Mouse (Mus musculus) c-Kit-positive CD71-positive TER-119-positive erythroid progenitor cells, embryonic 14.5 days (primary cell): ENCODE data around the gene Nkpd1.

Experiments used
- DNase-seq: peaks from one replicate; pipeline ENCODE4 v3.0.0-alpha.2; 2013; ENCODE audit warnings: low spot score

The Nkpd1 gene

DNA sequence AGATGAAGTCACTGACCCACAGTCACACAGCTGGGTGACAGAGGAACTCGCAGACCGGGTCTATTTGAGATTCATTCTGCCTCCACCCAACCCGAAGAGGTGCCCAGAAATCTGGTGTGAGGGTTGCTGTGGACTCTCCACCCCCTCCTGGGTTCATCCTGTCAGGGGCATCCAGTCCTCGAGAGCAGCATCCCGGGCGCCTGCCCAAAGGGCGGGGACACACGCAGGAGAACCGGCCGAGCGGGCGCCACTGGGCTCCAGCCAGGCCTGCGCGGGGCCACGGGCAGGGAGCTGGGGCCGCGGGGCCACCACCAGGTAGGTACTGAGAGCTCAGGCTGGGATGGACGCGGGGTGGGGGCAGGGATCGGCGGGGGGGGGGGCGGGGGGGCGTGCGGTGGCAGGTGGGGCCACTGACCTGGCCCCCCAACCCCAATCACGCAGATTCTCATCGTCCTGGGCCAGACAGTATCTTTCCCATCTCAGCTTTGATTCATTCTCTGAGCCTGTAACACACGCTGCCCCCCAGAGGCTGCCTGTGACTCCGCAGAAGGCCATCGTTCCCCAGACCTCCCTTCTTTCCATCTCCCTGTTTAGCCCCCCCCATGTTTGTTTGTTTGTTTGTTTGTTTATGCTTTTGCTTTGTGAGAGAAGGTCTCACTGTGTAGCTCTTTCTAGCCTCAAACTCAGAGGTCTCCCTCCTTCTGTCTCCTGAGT, at the start of gene Nkpd1:
Gene Nkpd1 (plus strand): TSS at position 187 of the 714 bp plus-strand sequence.
- no peak for DNase-seq

DNA sequence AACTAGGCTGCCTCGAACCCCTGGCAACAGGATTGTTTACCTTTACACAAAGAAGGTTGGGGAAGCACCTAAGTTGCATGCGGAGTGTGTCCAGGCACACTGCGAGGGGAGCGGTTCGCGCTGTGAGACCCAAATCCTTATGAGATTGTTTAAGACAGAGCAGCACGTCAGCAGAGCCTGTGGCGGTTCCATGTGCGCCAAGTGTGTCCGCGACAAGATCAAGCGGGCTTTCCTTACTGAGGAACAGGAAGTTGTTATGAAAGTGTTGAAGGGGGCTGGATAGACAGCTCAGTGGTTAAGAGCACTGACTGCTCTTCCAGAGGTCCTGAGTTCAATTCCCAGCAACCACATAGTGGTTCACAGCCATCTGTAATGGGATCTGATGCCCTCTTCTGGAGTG, 49.4 kb upstream of the Nkpd1 start:
- no peak for DNase-seq

DNA sequence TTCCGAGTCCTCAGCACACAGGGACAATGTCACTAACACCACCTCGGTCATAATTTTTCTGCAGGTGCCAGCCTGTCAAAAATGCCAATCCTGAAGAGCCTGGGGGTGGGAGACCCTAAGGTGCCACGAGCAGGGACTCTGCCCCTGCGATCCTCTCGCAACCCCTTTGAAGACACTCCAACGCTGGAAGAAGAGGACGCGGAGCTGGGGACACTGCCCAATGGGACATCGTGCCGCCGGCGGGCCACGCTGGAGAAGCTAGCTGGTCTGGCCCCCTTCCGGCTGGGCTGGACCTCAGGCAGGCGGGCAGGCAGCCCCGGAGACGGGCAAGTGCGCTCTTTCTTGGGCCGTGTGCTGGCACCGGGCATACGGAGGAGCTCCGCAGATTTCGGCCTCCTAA, 48.2 kb upstream of the Nkpd1 start:
- no peak for DNase-seq

DNA sequence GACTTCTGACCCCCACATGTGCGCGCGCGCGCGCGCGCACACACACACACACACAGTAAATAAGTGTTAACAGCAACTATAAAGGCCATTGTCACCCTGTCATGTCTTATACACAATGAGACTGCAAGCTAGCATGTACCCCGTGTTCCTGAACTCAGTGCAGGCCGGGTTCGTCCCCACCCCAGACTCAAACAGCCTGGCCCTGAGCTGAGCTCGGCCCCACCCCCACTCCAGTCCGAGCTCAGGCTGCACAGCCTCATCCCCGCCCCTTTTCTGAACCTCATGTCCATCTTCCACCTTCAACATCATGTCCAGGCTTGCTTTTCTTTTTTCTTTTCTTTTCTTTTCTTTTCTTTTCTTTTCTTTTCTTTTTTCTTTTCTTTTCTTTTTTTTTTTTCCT, 47.3 kb upstream of the Nkpd1 start:
- no peak for DNase-seq

DNA sequence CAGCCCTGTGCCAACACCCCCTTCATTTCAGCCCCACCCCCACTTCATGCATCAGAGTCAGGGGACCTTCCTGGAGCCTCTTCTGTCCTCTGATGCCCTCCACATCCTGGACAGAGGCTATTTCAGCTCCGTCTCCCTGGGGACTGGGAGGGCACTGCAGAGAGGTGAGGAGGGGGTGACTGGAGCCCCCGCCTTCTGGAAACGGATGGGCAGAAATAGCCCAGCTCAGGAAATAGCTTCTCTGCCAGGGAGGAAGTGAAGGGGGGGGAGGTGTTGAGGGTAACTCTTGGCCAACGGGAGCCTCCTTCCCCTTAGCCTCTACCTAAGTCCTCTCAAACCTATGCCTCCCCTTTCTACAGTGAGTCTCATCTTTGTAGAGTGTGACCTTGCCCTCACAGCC, 45.2 kb upstream of the Nkpd1 start:
- DNase-seq, result no peak

DNA sequence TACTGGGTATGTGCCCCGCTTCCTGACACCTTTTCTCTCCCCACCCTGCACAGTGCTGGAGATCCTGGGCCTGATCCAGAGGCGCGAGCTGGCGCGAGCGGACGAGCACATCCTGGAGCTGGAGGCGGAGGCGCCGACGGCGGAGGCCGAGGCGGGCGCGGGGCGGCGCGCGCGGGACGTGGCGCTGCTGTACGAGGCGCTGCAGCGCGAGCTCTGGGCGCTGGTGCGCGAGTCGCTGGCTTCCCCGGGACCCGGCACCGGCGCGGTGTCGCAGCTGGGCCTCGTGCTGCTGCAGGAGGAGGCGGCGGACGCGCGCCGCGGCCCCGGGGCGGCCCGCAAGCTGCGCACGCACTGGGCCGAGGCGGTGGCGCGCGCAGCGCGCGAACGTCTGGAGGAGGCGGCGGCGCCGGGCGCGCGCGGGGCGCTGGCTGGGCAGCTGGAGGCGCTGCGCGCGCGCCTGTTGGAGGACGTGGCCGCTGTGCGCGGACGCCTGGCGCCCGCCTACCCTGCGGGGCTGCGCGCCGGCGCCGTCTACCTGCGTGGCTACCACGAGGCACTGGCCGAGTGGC, 43.7 kb upstream of the Nkpd1 start:
- DNase-seq, result no peak

DNA sequence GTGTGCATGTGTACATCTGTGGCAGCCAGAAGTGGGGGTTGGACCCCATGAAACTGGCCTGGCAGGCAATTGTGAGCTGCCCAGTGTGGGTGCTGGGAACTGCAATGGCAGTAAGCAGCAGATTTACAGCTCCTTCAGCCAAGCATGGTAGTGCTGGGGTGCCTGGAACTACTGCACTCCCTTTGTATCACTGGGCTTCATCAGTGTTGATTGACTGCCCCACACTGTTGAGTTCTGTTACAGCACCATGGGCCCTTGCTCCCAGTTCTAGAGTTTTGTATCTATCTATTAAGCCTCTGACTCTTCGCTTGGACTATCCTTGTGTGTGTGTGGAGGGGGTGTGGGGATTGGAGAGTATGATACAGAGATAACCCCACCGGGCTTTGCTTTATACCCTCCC, 40.6 kb upstream of the Nkpd1 start:
- DNase-seq, result no peak

DNA sequence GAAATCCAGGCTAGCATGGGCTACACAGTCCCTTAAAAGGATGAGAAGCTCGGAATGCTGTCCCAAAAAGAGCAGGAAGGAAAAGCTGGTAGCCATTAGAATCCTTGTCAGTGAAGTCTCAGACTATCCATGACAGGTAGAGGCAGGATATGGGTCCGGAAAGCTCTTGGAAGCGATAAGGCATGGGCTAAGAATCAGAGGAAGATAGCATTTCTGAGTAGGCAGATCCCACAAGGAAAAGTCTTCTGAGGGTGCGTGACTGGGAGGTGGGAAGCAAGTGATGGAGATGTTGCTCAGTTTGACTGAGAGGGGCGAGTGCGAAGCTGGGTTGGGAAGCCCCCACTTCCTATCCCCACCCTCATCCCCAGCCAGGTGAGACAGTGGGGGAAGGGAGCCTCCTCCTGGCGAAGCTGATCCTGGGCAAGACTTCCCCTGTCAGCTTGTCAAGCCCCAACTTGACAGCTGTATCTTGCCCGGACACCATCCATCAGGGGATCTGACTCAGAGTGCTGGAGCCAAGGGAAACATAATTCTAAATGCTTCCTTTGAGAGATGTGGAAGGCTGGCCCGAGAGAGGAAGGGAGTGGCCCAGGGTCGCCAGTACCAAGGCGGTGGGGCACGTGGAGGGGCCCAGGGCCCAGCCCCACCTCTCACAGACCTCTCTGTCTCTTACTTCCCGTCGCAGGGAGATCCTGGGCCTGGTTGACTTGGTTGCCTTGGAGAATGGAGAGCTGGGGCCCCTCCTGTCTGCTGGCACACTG, 39.8 kb upstream of the Nkpd1 start:
- DNase-seq, result no peak

DNA sequence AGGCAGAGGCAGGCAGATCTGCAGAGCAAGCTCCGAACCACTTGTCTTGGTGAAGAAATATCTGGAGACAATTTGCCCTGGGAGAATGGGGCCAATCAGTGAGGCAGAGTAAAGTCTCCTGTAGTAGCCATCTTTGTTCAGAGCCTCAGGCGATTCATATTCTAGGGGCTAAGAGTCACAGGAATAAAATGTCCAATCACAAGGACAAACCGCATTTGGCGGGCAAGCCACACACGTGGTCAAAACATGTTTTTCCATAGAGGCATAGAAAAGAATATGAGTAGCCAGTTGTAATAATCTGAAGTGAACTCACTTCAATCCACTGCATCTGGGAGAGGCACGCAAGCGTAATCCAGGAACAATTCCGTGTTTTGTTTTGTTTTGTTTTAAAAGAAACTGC, 34.4 kb upstream of the Nkpd1 start:
- DNase-seq, result no peak

DNA sequence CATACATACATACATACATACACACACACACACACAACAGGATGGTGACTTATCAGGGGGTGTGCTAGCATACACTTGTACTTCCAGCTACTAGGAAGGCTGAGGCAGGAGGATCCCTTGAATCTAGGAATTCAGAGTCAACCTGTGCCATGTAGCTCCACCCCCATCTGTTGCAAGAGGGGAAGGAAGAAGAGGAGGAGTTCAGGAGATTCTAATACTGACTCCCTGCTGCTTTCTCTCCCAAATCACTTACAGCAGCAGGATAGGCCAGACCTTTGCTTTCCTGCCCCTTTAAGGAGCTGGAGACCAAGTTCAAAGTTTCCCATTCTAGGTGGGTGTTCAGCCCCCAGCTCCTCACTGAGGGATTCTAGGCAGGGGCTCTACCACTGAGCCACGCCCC, 32.1 kb upstream of the Nkpd1 start:
- DNase-seq, result no peak

DNA sequence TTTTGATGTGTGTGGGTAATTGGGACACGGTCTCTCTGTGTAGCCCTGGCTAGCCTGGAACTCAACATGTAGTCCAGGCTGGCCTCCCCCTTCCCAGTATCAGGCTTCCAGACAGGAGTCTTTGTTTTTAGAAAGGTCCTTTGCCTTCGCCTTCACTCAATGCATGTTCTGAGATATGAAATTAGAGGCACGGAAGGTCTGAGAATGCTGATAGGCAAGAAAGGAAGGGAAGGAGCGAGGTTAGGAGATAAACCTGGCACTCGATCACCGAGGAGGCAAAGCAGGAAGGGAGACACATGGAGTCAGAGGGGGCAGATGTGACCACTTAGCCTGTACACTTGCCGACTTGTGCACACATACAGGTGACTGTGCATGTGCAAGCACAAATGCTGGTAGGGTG, 31.1 kb upstream of the Nkpd1 start:
- DNase-seq, result no peak

DNA sequence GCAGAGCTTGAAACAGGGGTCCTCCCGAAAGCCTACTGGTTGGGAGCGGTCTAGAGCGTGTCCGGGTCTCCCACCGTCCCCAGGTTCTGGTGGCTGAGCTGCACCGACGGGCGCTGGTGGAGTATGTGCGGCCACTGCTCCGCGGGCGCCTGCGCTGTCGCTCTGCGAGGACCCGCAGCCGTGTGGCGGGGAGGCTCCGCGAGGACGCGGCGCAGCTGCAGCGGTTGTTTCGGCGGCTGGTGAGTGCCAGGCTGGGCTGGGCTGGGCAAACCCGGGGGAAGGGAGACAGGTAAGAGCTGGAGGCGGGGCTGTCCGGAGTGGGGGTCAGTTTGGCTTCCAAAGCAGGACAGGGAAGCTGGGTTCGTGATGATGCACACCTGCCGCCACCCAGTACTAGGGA, 28.1 kb upstream of the Nkpd1 start:
- no peak for DNase-seq

DNA sequence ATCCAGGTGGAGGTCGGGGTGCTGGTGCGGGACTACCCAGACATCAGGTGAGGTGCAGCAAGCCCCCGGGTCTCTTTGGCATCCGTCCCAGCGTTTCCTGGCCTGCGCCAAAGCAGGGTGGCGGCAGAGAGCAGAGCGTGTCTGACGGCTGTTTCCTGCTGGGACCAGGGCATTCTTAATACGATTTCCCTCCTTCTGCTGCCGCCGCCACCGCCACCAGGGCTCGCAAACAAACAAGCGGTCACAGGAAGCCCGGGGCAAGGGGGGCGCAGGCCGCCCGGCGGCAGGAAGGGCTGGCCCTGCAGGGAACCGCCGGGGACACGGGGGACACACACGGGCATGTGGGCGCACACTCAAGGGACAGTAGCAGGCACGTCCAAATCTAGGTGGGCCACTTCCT, 25.9 kb upstream of the Nkpd1 start:
- no peak for DNase-seq

DNA sequence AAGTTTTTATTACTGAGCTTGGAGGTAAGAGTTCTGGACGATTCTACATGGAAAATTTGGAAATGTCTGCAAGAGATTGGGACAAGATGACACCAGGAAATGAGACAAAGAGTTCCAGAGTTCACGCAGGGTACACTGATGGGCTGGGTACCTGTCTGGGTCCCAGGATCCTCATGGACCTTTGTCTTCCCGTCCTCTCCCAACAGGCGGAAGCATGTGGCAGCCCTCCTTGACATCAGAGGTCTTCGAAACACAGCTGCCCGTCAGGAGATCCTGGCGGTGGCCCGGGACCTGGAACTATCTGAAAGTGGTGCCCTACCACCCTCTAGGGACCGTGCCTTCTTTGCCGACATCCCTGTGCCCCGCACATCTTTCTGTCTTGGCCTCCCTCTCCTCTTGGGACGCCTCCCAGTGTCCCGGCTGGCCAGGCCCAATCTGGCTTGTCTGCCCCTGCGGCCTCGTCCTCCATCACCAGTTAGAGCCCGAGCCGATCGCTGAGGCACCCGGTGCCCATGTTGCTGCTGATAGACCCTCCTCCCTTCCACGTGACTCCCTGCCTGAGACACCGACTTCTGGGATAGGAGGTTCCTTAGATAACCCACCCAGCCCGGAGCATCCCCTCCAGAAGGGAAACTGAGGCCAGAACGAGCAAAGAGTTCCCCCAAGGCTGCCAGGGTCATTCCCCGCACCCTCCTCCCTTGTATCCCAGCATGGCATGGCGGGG, 22.7 kb upstream of the Nkpd1 start:
- DNase-seq, result no peak

DNA sequence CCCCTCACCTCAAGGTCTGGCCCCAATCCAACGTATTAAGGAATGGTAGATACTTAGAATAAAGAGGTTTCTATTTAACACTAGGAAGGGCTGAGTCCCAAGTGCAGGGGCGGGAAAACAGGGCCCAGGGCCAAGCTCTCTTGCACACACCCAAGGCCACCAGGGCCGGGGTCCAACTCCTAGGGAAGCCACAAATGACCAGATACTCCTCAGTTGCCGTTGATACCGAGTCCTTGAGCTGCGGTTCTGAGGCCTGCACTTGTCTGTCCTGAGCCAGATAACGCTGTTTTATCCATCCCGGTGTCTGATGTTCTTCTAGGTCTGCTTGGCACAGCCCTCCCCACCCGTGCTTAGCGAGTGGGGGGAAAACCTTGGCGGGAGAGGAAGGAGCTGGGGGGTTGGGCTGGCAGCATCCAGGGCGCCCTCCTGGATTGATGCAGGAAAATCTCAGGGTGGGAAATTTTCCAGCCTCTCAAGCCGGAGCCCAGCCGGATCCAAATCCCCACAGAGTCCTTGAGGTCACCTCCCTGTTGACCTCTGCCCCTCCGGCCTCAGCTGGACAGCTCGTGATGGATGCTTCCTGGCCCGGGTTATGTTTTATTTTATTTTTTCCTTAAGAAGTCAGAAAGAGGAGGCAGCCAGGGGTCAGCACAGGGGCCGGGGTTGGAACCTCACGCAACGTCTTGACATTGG, 22.0 kb upstream of the Nkpd1 start:
- DNase-seq, result no peak

DNA sequence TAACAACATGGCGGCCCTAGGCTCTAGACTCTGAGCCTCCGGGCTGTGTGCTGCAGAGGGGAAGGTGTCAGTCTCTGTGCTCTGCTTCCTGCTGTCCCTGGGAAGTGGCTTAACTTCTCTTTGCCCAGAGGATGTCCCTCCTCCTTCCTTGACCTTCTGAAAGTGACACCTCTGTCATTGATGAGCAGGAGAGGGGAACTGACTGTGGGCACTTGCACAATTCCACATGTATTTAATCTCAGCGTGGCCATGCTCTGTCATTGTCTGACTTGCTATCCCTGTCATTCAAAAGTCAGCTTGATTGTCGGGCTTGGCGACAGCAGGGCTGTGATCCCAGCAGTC, 21.5 kb upstream of the Nkpd1 start:
- DNase-seq, result no peak

DNA sequence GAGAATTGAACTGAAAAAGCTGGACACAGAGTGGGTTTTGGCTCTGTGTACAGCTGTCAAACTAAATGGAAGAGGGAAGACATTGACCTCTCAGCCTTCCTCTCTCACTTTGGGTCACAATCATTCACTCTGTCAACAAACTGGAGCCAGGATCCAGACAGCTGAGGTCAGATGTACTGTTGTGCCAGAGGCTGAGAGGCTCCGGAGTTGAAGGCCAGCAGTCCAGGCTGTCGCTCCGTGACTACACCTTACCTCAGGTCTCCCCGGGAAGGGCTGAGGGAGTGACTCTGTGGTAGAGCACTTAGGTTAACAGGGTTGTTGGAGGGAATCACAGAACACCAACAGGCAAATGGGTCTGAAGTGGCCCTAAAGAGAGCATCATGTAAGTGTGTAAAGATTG, 19.3 kb upstream of the Nkpd1 start:
- no peak for DNase-seq

DNA sequence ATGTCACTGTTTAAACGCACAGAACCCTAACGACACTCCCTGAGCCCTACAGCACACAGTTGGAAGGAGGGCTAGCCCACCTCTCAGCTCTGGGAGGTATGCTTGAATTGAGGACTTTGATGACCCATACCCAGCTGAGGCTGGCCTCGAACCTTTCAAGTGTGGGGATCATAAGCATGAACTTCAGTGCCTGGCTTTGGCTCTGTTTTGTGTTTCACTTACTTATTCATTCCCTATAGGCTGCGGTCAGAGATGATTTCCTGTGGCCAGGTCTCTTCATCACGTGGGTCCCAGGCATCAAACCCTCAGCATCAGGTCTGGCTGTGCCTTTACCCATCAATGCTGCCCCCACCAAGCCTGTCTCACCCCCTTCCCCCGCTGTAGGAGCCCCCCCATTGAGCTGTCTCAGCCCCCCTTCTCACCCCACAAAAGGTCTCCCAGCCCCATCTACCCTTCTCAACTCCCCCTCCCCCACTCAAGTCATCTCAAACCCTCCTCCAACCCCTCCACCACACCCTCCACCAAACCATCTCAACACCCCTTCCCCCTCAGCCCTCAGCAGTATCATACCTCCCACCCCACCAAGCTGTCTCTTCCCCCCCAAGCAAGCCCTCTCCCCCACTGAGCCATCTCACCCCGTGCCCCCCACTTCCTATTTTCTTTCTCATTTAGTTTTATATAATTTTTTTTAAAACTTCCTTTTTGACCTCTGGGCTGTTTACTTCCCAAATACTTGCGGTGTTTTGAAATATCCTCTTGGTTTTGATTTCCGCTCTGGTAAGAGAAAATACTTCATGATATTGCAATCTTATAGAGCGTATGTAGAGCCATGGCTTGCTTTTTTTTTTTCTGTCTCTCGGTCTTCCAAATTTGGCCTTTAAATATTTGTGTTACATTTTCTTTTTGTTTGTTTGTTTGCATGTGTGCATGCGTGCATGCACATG, 16.9 kb upstream of the Nkpd1 start:
- no peak for DNase-seq

DNA sequence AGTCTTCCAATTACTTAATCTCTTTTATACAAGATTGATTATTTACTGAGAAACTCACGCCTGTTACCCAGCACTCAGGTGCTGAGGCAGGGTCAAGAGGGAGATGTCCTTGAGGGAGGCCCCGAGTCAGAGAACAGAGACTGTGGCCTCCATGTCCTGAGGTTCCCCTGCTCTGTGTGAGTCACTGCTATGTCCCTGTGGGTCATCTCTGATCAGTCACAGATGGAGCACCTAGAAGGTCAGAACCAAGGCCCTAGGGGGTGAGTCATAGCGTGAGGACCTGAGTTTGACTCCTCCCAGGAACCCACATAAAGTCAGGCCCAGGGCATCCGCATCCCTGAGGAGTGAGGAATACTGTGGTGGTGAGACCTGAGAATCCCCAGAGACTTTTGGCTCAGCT, 16.0 kb upstream of the Nkpd1 start:
- no peak for DNase-seq

DNA sequence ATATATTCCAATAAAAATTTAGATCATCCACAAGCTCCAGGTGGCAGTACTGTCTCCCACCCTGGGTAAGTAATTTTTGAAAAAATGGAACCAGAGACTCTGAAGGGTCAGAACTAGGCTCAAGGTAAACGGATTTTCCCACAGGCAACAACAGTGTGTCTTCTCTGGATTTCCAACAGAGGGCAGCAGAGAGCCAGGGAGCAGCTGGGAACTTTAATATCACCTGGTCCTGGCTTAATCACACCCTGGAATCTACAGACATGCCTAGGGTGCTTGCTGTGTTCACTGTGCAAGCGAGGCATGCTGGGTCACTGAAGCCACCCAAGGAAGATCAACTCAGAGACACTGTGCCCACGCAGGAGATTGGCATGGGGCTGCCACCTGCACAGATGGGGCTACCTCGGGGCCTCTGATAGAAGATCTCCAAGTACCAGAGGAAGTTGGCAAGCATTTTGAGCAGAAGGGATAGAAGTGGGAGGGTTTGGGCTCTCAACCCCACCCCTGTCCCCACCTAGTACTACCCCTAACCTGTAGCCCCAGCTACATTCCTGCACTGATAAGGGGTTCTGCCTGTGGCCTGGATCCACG, 14.1 kb upstream of the Nkpd1 start:
- DNase-seq, result peak; percentile 65

DNA sequence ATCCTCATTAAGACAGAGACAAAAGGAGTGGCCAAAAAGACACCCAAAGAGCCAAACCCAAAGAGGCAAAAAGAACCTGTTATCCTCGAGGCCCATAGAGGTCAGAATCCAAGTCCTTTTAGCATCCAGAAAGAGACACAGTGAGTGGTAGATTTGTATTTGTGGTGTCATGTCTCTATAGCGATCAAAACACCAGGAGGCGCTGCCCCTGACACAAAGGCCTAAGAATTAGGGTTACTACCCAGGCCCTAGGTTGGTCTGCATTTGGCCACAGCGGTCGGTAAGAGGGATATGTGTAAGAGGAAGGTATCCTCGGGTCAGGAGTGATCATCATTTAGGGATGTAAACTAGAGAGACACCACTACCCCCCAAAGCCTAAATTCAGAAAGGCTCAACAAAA, 11.3 kb upstream of the Nkpd1 start:
- DNase-seq, result peak; percentile 53
